Mouse (Mus musculus) CH12.LX (cell line): ENCODE results near the gene Tssk6. TPM values are rescaled to one million over a fixed set of nuclear protein-coding genes. Genes with fewer than 3 reads are reported as not detected.
A peak's percentile ranks its signal among the peaks of the same experiment; 100 is the strongest.

ENCODE experiments used
- DNase-seq: peaks from one replicate; pipeline ENCODE4 v3.0.0-alpha.2; 2013; ENCODE audit errors: extremely low read depth
- H3K27ac ChIP-seq: 2 replicates; pipeline ENCODE4 v1.5.1; 2012; ENCODE audit warnings: low read depth, mild to moderate bottlenecking, control low read depth, moderate library complexity; ENCODE audit not compliant: insufficient read depth
- H3K27me3 ChIP-seq: replicated peaks from 2 replicates; pipeline ENCODE3; 2012; ENCODE audit warnings: inconsistent platforms
- H3K36me3 ChIP-seq, 2 experiments: replicated peaks in 1 of 2; 2 replicates each; pipeline versions ENCODE3 to v1.6.1; 2012; ENCODE audit warnings: inconsistent platforms in 1 of 2, low read length in 1 of 2, mild to moderate bottlenecking in 1 of 2, mixed read lengths in 1 of 2, moderate library complexity in 1 of 2; ENCODE audit not compliant: control insufficient read depth in 1 of 2, insufficient read depth in 1 of 2
- H3K4me1 ChIP-seq, 2 experiments: 2 replicates each; pipeline ENCODE4 v1.6.1; 2012; ENCODE audit warnings: inconsistent platforms in 1 of 2, moderate library complexity in 1 of 2; ENCODE audit not compliant: insufficient read depth in 2 of 2, control insufficient read depth in 1 of 2
- H3K4me2 ChIP-seq: 2 replicates; pipeline ENCODE4 v1.6.1; 2012; ENCODE audit warnings: low read depth, mild to moderate bottlenecking, control low read depth; ENCODE audit not compliant: poor library complexity, insufficient read depth, severe bottlenecking
- H3K4me3 ChIP-seq, 3 experiments: fragments of 150-350 bp in 1 of 3; sonication (generic) in 1 of 3; replicated peaks in 1 of 3; 2 replicates each; pipeline versions ENCODE3 to v1.5.1; 2011 to 2012; ENCODE audit warnings: low read depth in 2 of 3, low read length in 2 of 3, mild to moderate bottlenecking in 2 of 3, moderate library complexity in 2 of 3, control low read depth in 1 of 3, improper control_type of control experiment in 1 of 3, inconsistent platforms in 1 of 3, mixed read lengths in 1 of 3; ENCODE audit not compliant: poor library complexity in 1 of 3
- H3K79me2 ChIP-seq: replicated peaks from 2 replicates; pipeline ENCODE4 v1.6.1; 2012; ENCODE audit warnings: mild to moderate bottlenecking, moderate library complexity; ENCODE audit not compliant: control insufficient read depth, poor library complexity, insufficient read depth, severe bottlenecking; ENCODE audit errors: extremely low read depth
- H3K9ac ChIP-seq: 2 replicates; pipeline ENCODE4 v1.6.1; 2012; ENCODE audit warnings: low read depth, mild to moderate bottlenecking, control low read depth, moderate library complexity; ENCODE audit not compliant: insufficient read depth
- H3K9me3 ChIP-seq: replicated peaks from 2 replicates; pipeline ENCODE3; 2012; ENCODE audit warnings: low read length, inconsistent platforms, mixed read lengths
- BHLHE40 ChIP-seq: IDR thresholded peaks from 2 replicates; pipeline ENCODE4 v1.6.1; 2011; ENCODE audit warnings: mild to moderate bottlenecking, low read depth, low read length, improper control_type of control experiment
- CHD1 ChIP-seq: IDR thresholded peaks from 2 replicates; pipeline ENCODE4 v1.6.1; 2012; ENCODE audit warnings: low read depth, low read length, improper control_type of control experiment, inconsistent platforms
- CHD2 ChIP-seq: IDR thresholded peaks from 2 replicates; pipeline ENCODE4 v1.6.1; 2011; ENCODE audit warnings: low read length, improper control_type of control experiment
- CTCF ChIP-seq, 2 experiments: IDR thresholded peaks in 1 of 2; conservative IDR thresholded peaks in 1 of 2; 2 replicates each; pipeline ENCODE4 v1.5.1; 2011 to 2012; ENCODE audit warnings: low read depth in 2 of 2, low read length in 2 of 2, improper control_type of control experiment in 1 of 2, inconsistent platforms in 1 of 2, mild to moderate bottlenecking in 1 of 2, moderate library complexity in 1 of 2
- E2F4 ChIP-seq: IDR thresholded peaks from 2 replicates; pipeline ENCODE4 v1.6.1; 2011; ENCODE audit warnings: low read depth, low read length, improper control_type of control experiment; ENCODE audit not compliant: insufficient replicate concordance
- ELF1 ChIP-seq: IDR thresholded peaks from 2 replicates; pipeline ENCODE4 v1.6.1; 2014; ENCODE audit warnings: low read depth, mild to moderate bottlenecking, inconsistent platforms, low read length, improper control_type of control experiment
- EP300 ChIP-seq: IDR thresholded peaks from 2 replicates; pipeline ENCODE4 v1.6.1; 2011; ENCODE audit warnings: low read length, improper control_type of control experiment
- ETS1 ChIP-seq: conservative IDR thresholded peaks from 2 replicates; pipeline ENCODE4 v1.6.1; 2012; ENCODE audit warnings: low read depth, mild to moderate bottlenecking, inconsistent platforms, low read length, improper control_type of control experiment, moderate library complexity
- HCFC1 ChIP-seq: IDR thresholded peaks from 2 replicates; pipeline ENCODE4 v1.6.1; 2012; ENCODE audit warnings: low read depth, mild to moderate bottlenecking, inconsistent platforms, low read length, improper control_type of control experiment
- IRF4 ChIP-seq: IDR thresholded peaks from 2 replicates; pipeline ENCODE4 v1.6.1; 2014; ENCODE audit warnings: low read depth, mild to moderate bottlenecking, inconsistent platforms, low read length, improper control_type of control experiment
- JUND ChIP-seq: conservative IDR thresholded peaks from 2 replicates; pipeline ENCODE4 v1.6.1; 2011; ENCODE audit warnings: low read depth, low read length, improper control_type of control experiment
- MAX ChIP-seq: IDR thresholded peaks from 2 replicates; pipeline ENCODE4 v1.6.1; 2011; ENCODE audit warnings: low read length, improper control_type of control experiment
- MAZ ChIP-seq: IDR thresholded peaks from 2 replicates; pipeline ENCODE4 v1.6.1; 2012; ENCODE audit warnings: low read depth, mild to moderate bottlenecking, inconsistent platforms, low read length, improper control_type of control experiment, moderate library complexity
- MYC ChIP-seq: IDR thresholded peaks from 2 replicates; pipeline ENCODE4 v1.6.1; 2011; ENCODE audit warnings: low read depth, mild to moderate bottlenecking, improper control_type of control experiment, low read length
- PAX5 ChIP-seq: IDR thresholded peaks from 2 replicates; pipeline ENCODE4 v1.6.1; 2012; ENCODE audit warnings: low read length, inconsistent platforms, mixed read lengths
- POLR2A ChIP-seq: IDR thresholded peaks from 2 replicates; pipeline ENCODE4 v1.6.1; 2011; ENCODE audit warnings: low read depth, mild to moderate bottlenecking, improper control_type of control experiment, low read length
- RAD21 ChIP-seq: IDR thresholded peaks from 2 replicates; pipeline ENCODE4 v1.6.1; 2011; ENCODE audit warnings: low read depth, mild to moderate bottlenecking, low read length, improper control_type of control experiment, moderate library complexity
- SIN3A ChIP-seq: IDR thresholded peaks from 2 replicates; pipeline ENCODE4 v1.6.1; 2012; ENCODE audit warnings: low read length, improper control_type of control experiment, inconsistent platforms
- SMC3 ChIP-seq: IDR thresholded peaks from 2 replicates; pipeline ENCODE4 v1.6.1; 2011; ENCODE audit warnings: low read depth, low read length, improper control_type of control experiment
- TBP ChIP-seq: conservative IDR thresholded peaks from 2 replicates; pipeline ENCODE4 v1.6.1; 2011; ENCODE audit warnings: low read depth, low read length, improper control_type of control experiment
- TCF12 ChIP-seq: IDR thresholded peaks from 2 replicates; pipeline ENCODE4 v1.6.1; 2014; ENCODE audit warnings: low read depth, mild to moderate bottlenecking, inconsistent platforms, low read length, improper control_type of control experiment
- USF2 ChIP-seq: conservative IDR thresholded peaks from 2 replicates; pipeline ENCODE4 v1.6.1; 2011; ENCODE audit warnings: low read depth, low read length, improper control_type of control experiment
- ZC3H11A ChIP-seq: IDR thresholded peaks from 2 replicates; pipeline ENCODE4 v1.6.1; 2012; ENCODE audit warnings: low read depth, mild to moderate bottlenecking, inconsistent platforms, low read length, improper control_type of control experiment
- ZNF384 ChIP-seq: IDR thresholded peaks from 2 replicates; pipeline ENCODE4 v1.6.1; 2012; ENCODE audit warnings: low read depth, low read length, improper control_type of control experiment, inconsistent platforms
- dilution Hi-C: fragments of 300-500 bp; cut with MboI; formaldehyde crosslinking; loops from 2 replicates; pipeline ENCODE4 v1.14.3; 2020; ENCODE audit warnings: low sequenced_read_pairs; ENCODE audit not compliant: extremely low pct_unique_long_range_greater_than_20kb, extremely low pct_ligation_motif_present
- in situ Hi-C: fragments of 300-500 bp; cut with MboI; formaldehyde crosslinking; loops from 3 replicates; pipeline ENCODE4 v1.14.3; 2019; ENCODE audit warnings: low sequenced_read_pairs, low pct_ligation_motif_present, low pct_unique_long_range_greater_than_20kb, mixed read lengths
- polyA plus RNA-seq: library from polyadenylated mRNA; unstranded; fragments of >175 nt; gene quantifications from 2 replicates; pipeline ENCODE4 v1.2.1, GENCODE M21; 2012; ENCODE audit warnings: low read depth; ENCODE audit not compliant: insufficient read length
- total RNA-seq, 2 experiments: library from RNA; depleted of rRNA; stranded (reverse); fragments of 300-350 nt in 1 of 2; fragments of >200 nt in 1 of 2; gene quantifications; 2 replicates each; pipeline ENCODE4 v1.2.3; 2012 to 2014

Gene Tssk6
- total and polyA plus RNA-seq, 3 experiments, result 0.44 to 1.8 (median 1.7) TPM

- no peaks in the 10 kb centered on the region for H3K27me3 ChIP-seq
- no peaks in the 10 kb centered on the region for H3K4me1 ChIP-seq
- dilution Hi-C loops, result no loop called here
- no peak overlapping the region for H3K4me3 ChIP-seq
- no peak overlapping the region for H3K9ac ChIP-seq
- H3K9me3 ChIP-seq, result no peaks in the 10 kb centered on the region
- no peak overlapping the region for H3K27ac ChIP-seq
- H3K79me2 ChIP-seq, result no peaks in the 10 kb centered on the region
- H3K36me3 ChIP-seq, result no peaks in the 10 kb centered on the region
- TF ChIP-seq ZC3H11A (peak; percentile 68), CTCF (conservative IDR thresholded peaks at IDR 0.05 in 1 of 2, IDR thresholded peaks at IDR 0.05 in 1 of 2; ENCODE audit: low read depth in 2 of 2, low read length in 2 of 2) (peak; percentile 90 to 95), RAD21 (peak; percentile 92), ZNF384 (0 out of 2 replicates have a peak, but pooled peaks have one; percentile 32), E2F4 (no peak), IRF4 (peak; percentile 25; the same call in 1 of the 2 replicates), TCF12 (0 out of 2 replicates have a peak, but pooled peaks have one; percentile 29), MYC (peak; percentile 35; the same call in 1 of the 2 replicates), JUND (peak; percentile 31; the same call in 1 of the 2 replicates), SMC3 (peak; percentile 91), EP300 (0 out of 2 replicates have a peak, but pooled peaks have one; percentile 8), SIN3A (peak; percentile 37; the same call in 1 of the 2 replicates), MAZ (no peak), BHLHE40 (no peak), ELF1 (peak; percentile 35; the same call in 1 of the 2 replicates), USF2 (no peak)
- in situ Hi-C loops, result no loop called here
- DNase-seq, result peak; percentile 55
- no peak overlapping the region for H3K4me2 ChIP-seq
Measured at GRCm38 (mm10) chr8:69874155-69874554, 27.8 kb upstream of the Tssk6 start.

GRCm38 (mm10) chr8:69874654-69875053, 27.3 kb upstream of the Tssk6 start:
- H3K9ac ChIP-seq, result no peak overlapping the region
- H3K36me3 ChIP-seq, result no peaks in the 10 kb centered on the region
- no peaks in the 10 kb centered on the region for H3K27me3 ChIP-seq
- in situ Hi-C loops, result no loop called here
- no peaks in the 10 kb centered on the region for H3K79me2 ChIP-seq
- H3K4me2 ChIP-seq, result no peak overlapping the region
- H3K4me1 ChIP-seq, result no peaks in the 10 kb centered on the region
- TF ChIP-seq ELF1, result no peak
- no peak for TF ChIP-seq PAX5
- TF ChIP-seq ETS1, result no peak
- TF ChIP-seq CHD2, result no peak
- TF ChIP-seq RAD21, result no peak
- no peak for TF ChIP-seq TBP
- no peak for TF ChIP-seq POLR2A
- no peak for TF ChIP-seq CHD1
- TF ChIP-seq TCF12, result no peak
- TF ChIP-seq MAZ, result no peak
- TF ChIP-seq SMC3, result no peak
- no peak for TF ChIP-seq MAX
- no peak for TF ChIP-seq USF2
- TF ChIP-seq BHLHE40, result no peak
- no peak for TF ChIP-seq ZNF384
- TF ChIP-seq HCFC1, result no peak
- no peak for DNase-seq
- no peak overlapping the region for H3K4me3 ChIP-seq
- no peak overlapping the region for H3K27ac ChIP-seq
- dilution Hi-C loops, result no loop called here
- H3K9me3 ChIP-seq, result no peaks in the 10 kb centered on the region
